Mouse (Mus musculus): ENCODE data around the gene Fetub. TPM values are rescaled to one million over a fixed set of nuclear protein-coding genes. Genes with fewer than 3 reads are reported as not detected.

The Fetub gene
- total and polyA plus RNA-seq, 3 experiments, result 0.42 to 15.8 (median 1.0) TPM

GRCm38 (mm10) chr16:22886726-22887125 lies 31.4 kb upstream of the Fetub start:
- H3K79me2 ChIP-seq (replicated peaks; ENCODE audit: control insufficient read depth, extremely low read depth, insufficient read depth, poor library complexity, severe bottlenecking), result no peaks in the 10 kb centered on the region
- no peak overlapping the region for H3K27ac ChIP-seq (ENCODE audit: insufficient read depth, low read depth)
- H3K9ac ChIP-seq (ENCODE audit: insufficient read depth, low read depth), result no peak overlapping the region
- H3K4me1 ChIP-seq (ENCODE audit: control insufficient read depth in 1 of 2, insufficient read depth in 2 of 2), result peaks cover 5 to 27% of the 10 kb centered on the region in 2 experiments; a peak in 2 of 4 replicates
- in situ Hi-C loops (cut with MboI; ENCODE audit: low pct_ligation_motif_present, low pct_unique_long_range_greater_than_20kb, low sequenced_read_pairs) (loop anchor here (5.0 to 25.0 kb wide), 2 partner anchors 166 to 551 kb away; partner anchors contain the start of gene Rtp1), dilution Hi-C loops (cut with MboI; ENCODE audit: extremely low pct_ligation_motif_present, extremely low pct_unique_long_range_greater_than_20kb, low sequenced_read_pairs) (no loop called here)
- TF ChIP-seq MXI1 (IDR thresholded peaks at IDR 0.05; ENCODE audit: low read depth, low read length) (no peak), ELF1 (IDR thresholded peaks at IDR 0.05; ENCODE audit: low read depth, low read length) (no peak), USF1 (IDR thresholded peaks at IDR 0.05; ENCODE audit: low read depth, low read length) (no peak), ZMIZ1 (IDR thresholded peaks at IDR 0.05; ENCODE audit: low read depth, low read length) (no peak), RAD21 (IDR thresholded peaks at IDR 0.05; ENCODE audit: low read depth, low read length) (no peak), KAT2A (IDR thresholded peaks at IDR 0.05; ENCODE audit: insufficient replicate concordance, low read length) (no peak)
- no peak for DNase-seq (ENCODE audit: extremely low read depth)
- H3K4me3 ChIP-seq (replicated peaks in 1 of 3; ENCODE audit: low read depth in 2 of 3, low read length in 2 of 3, poor library complexity in 1 of 3), result no peak overlapping the region
- no peaks in the 10 kb centered on the region for H3K27me3 ChIP-seq (replicated peaks)
- no peaks in the 10 kb centered on the region for H3K9me3 ChIP-seq (replicated peaks; ENCODE audit: low read length)
- no peak overlapping the region for H3K4me2 ChIP-seq (ENCODE audit: insufficient read depth, low read depth, poor library complexity, severe bottlenecking)
- H3K36me3 ChIP-seq (replicated peaks in 1 of 2; ENCODE audit: control insufficient read depth in 1 of 2, insufficient read depth in 1 of 2, low read length in 1 of 2), result peaks cover 0 to 3% of the 10 kb centered on the region in 2 experiments

DNA sequence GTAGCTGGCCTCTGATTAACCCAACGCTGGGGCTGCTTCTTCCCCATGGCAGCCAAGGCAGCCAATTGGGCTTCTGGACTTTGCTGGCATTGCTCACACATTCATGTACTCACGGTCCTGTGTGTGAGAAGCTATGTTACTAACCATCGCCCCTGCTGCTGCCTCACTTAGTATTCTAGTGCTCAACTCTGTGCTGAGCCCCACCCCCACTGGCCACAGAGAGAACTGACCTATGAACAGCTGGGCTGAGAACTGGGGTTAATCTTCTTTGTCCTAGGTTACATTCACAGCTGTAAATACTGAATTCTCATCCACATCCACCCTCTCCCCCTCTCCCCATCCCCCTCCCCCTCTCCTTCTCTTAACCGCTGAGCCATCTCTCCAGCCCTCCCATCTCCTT lies 29.3 kb upstream of the Fetub start:
- Histone ChIP-seq H3K4me3 (replicated peaks in 1 of 3; ENCODE audit: low read depth in 2 of 3, low read length in 2 of 3, poor library complexity in 1 of 3) (no peak overlapping the region), H3K27me3 (replicated peaks) (no peaks in the 10 kb centered on the region), H3K9ac (ENCODE audit: insufficient read depth, low read depth) (no peak overlapping the region), H3K79me2 (replicated peaks; ENCODE audit: control insufficient read depth, extremely low read depth, insufficient read depth, poor library complexity, severe bottlenecking) (no peaks in the 10 kb centered on the region), H3K4me2 (ENCODE audit: insufficient read depth, low read depth, poor library complexity, severe bottlenecking) (no peak overlapping the region), H3K9me3 (replicated peaks; ENCODE audit: low read length) (no peaks in the 10 kb centered on the region), H3K4me1 (ENCODE audit: control insufficient read depth in 1 of 2, insufficient read depth in 2 of 2) (peaks cover 5 to 16% of the 10 kb centered on the region in 2 experiments; a peak in 2 of 4 replicates), H3K36me3 (replicated peaks in 1 of 2; ENCODE audit: control insufficient read depth in 1 of 2, insufficient read depth in 1 of 2, low read length in 1 of 2) (no peaks in the 10 kb centered on the region), H3K27ac (ENCODE audit: insufficient read depth, low read depth) (no peak overlapping the region)
- no peak for DNase-seq (ENCODE audit: extremely low read depth)
- TF ChIP-seq USF1 (IDR thresholded peaks at IDR 0.05; ENCODE audit: low read depth, low read length) (no peak), UBTF (IDR thresholded peaks at IDR 0.05; ENCODE audit: low read depth, low read length) (no peak), TCF12 (IDR thresholded peaks at IDR 0.05; ENCODE audit: low read depth, low read length) (no peak), JUN (IDR thresholded peaks at IDR 0.05; ENCODE audit: insufficient read depth, low read depth, low read length) (no peak), PAX5 (IDR thresholded peaks at IDR 0.05; ENCODE audit: low read length) (no peak), SMC3 (IDR thresholded peaks at IDR 0.05; ENCODE audit: low read depth, low read length) (no peak), SIN3A (IDR thresholded peaks at IDR 0.05; ENCODE audit: low read length) (no peak), ELF1 (IDR thresholded peaks at IDR 0.05; ENCODE audit: low read depth, low read length) (no peak), POLR2AphosphoS2 (IDR thresholded peaks at IDR 0.05; ENCODE audit: low read depth, low read length) (no peak)
- in situ Hi-C loops (cut with MboI; ENCODE audit: low pct_ligation_motif_present, low pct_unique_long_range_greater_than_20kb, low sequenced_read_pairs) (loop anchor here (5.0 to 25.0 kb wide), 2 partner anchors 163 to 548 kb away; partner anchors contain the start of gene Rtp1), dilution Hi-C loops (cut with MboI; ENCODE audit: extremely low pct_ligation_motif_present, extremely low pct_unique_long_range_greater_than_20kb, low sequenced_read_pairs) (no loop called here)

- in situ Hi-C loops (cut with MboI; ENCODE audit: low pct_ligation_motif_present, low pct_unique_long_range_greater_than_20kb, low sequenced_read_pairs), result loop anchor here (5.0 to 25.0 kb wide), 2 partner anchors 163 to 548 kb away; partner anchors contain the start of gene Rtp1
- no peak overlapping the region for H3K9ac ChIP-seq (ENCODE audit: insufficient read depth, low read depth)
- DNase-seq (ENCODE audit: extremely low read depth), result no peak
- no peak overlapping the region for H3K4me3 ChIP-seq (replicated peaks in 1 of 3; ENCODE audit: low read depth in 2 of 3, low read length in 2 of 3, poor library complexity in 1 of 3)
- no peak overlapping the region for H3K27ac ChIP-seq (ENCODE audit: insufficient read depth, low read depth)
- no peaks in the 10 kb centered on the region for H3K36me3 ChIP-seq (replicated peaks in 1 of 2; ENCODE audit: control insufficient read depth in 1 of 2, insufficient read depth in 1 of 2, low read length in 1 of 2)
- dilution Hi-C loops (cut with MboI; ENCODE audit: extremely low pct_ligation_motif_present, extremely low pct_unique_long_range_greater_than_20kb, low sequenced_read_pairs), result no loop called here
- peaks cover 2 to 7% of the 10 kb centered on the region in 2 experiments; a peak in 2 of 4 replicates for H3K4me1 ChIP-seq (ENCODE audit: control insufficient read depth in 1 of 2, insufficient read depth in 2 of 2)
- H3K4me2 ChIP-seq (ENCODE audit: insufficient read depth, low read depth, poor library complexity, severe bottlenecking), result no peak overlapping the region
- TF ChIP-seq UBTF (IDR thresholded peaks at IDR 0.05; ENCODE audit: low read depth, low read length), result no peak
- no peak for TF ChIP-seq HCFC1 (IDR thresholded peaks at IDR 0.05; ENCODE audit: low read depth, low read length)
- no peak for TF ChIP-seq MAX (IDR thresholded peaks at IDR 0.05; ENCODE audit: low read length)
- TF ChIP-seq MYC (IDR thresholded peaks at IDR 0.05; ENCODE audit: low read depth, low read length), result no peak
- no peak for TF ChIP-seq ZNF384 (IDR thresholded peaks at IDR 0.05; ENCODE audit: low read depth, low read length)
- no peak for TF ChIP-seq CHD2 (IDR thresholded peaks at IDR 0.05; ENCODE audit: low read length)
- TF ChIP-seq TBP (conservative IDR thresholded peaks at IDR 0.05; ENCODE audit: low read depth, low read length), result no peak
- no peak for TF ChIP-seq EP300 (IDR thresholded peaks at IDR 0.05; ENCODE audit: low read length)
- no peak for TF ChIP-seq ZMIZ1 (IDR thresholded peaks at IDR 0.05; ENCODE audit: low read depth, low read length)
- no peak for TF ChIP-seq NRF1 (IDR thresholded peaks at IDR 0.05; ENCODE audit: low read depth, low read length)
- no peak for TF ChIP-seq CHD1 (IDR thresholded peaks at IDR 0.05; ENCODE audit: low read depth, low read length)
- no peaks in the 10 kb centered on the region for H3K9me3 ChIP-seq (replicated peaks; ENCODE audit: low read length)
- H3K27me3 ChIP-seq (replicated peaks), result no peaks in the 10 kb centered on the region
- H3K79me2 ChIP-seq (replicated peaks; ENCODE audit: control insufficient read depth, extremely low read depth, insufficient read depth, poor library complexity, severe bottlenecking), result no peaks in the 10 kb centered on the region
Observed at GRCm38 (mm10) chr16:22889716-22890115, 28.4 kb upstream of the Fetub start.
